Mouse (Mus musculus) midbrain, embryonic 16.5 days (tissue): Measurements from ENCODE around the gene Trim33. TPM values are rescaled to one million over a fixed set of nuclear protein-coding genes. Genes with fewer than 3 reads are reported as not detected.
A peak's percentile ranks its signal among the peaks of the same experiment; 100 is the strongest.

ENCODE experiments used
- ATAC-seq: fragments of 200-750 bp; cut with Nextera tagmentation; 2 replicates; pipeline ENCODE4 v1.8.0; 2017; ENCODE audit warnings: moderate TSS enrichment
- H3K27ac ChIP-seq: fragments of 300-500 bp; sonication (generic); 2 replicates; pipeline ENCODE4 v1.5.1; 2014; ENCODE audit warnings: mild to moderate bottlenecking, low read length, mixed read lengths
- H3K27me3 ChIP-seq: fragments of 300-500 bp; sonication (generic); 2 replicates; pipeline ENCODE4 v1.6.1; 2014; ENCODE audit warnings: low read depth, low read length, mixed read lengths; ENCODE audit not compliant: control insufficient read depth, insufficient read depth
- H3K36me3 ChIP-seq: fragments of 300-500 bp; sonication (generic); 2 replicates; pipeline ENCODE4 v1.6.1; 2014; ENCODE audit warnings: mild to moderate bottlenecking, low read length, moderate library complexity, mixed read lengths; ENCODE audit not compliant: control insufficient read depth, insufficient read depth
- H3K4me1 ChIP-seq: fragments of 300-500 bp; sonication (generic); 2 replicates; pipeline ENCODE4 v1.6.1; 2014; ENCODE audit warnings: mild to moderate bottlenecking, low read length, mixed read lengths; ENCODE audit not compliant: control insufficient read depth, insufficient read depth
- H3K4me2 ChIP-seq: fragments of 300-500 bp; sonication (generic); 2 replicates; pipeline ENCODE4 v1.6.1; 2014; ENCODE audit warnings: mild to moderate bottlenecking, low read length, mixed read lengths
- H3K4me3 ChIP-seq: fragments of 300-500 bp; sonication (generic); 2 replicates; pipeline ENCODE4 v1.5.1; 2014; ENCODE audit warnings: low read depth, mild to moderate bottlenecking, low read length, moderate library complexity, mixed read lengths
- H3K9ac ChIP-seq: fragments of 300-500 bp; sonication (generic); 2 replicates; pipeline ENCODE4 v1.6.1; 2014; ENCODE audit warnings: low read depth, low read length, mixed read lengths
- H3K9me3 ChIP-seq: fragments of 300-500 bp; sonication (generic); replicated peaks from 2 replicates; pipeline ENCODE4 v1.6.1; 2014; ENCODE audit warnings: mild to moderate bottlenecking, low read length, mixed read lengths; ENCODE audit not compliant: control insufficient read depth, poor library complexity, severe bottlenecking
- WGBS: fragments of 180-500 bp; shearing (Covaris S2); extraction: QIAGEN DNeasy Blood & Tissue Kit; methylation state at CpG from one replicate; pipeline ENCODE4 v1.1.7; 2014; 5-methylcytosine and 5-hydroxymethylcytosine counted together
- polyA plus RNA-seq: library from polyadenylated mRNA; unstranded; fragments of >200 nt; fragmentation: Nextera tagmentation; extraction: Ambion mirVana; gene quantifications from 2 replicates; pipeline ENCODE4 v1.2.1, GENCODE M21; 2015

Trim33 gene
- 32.0 and 32.4 TPM in 2 replicates for polyA plus RNA-seq

DNA sequence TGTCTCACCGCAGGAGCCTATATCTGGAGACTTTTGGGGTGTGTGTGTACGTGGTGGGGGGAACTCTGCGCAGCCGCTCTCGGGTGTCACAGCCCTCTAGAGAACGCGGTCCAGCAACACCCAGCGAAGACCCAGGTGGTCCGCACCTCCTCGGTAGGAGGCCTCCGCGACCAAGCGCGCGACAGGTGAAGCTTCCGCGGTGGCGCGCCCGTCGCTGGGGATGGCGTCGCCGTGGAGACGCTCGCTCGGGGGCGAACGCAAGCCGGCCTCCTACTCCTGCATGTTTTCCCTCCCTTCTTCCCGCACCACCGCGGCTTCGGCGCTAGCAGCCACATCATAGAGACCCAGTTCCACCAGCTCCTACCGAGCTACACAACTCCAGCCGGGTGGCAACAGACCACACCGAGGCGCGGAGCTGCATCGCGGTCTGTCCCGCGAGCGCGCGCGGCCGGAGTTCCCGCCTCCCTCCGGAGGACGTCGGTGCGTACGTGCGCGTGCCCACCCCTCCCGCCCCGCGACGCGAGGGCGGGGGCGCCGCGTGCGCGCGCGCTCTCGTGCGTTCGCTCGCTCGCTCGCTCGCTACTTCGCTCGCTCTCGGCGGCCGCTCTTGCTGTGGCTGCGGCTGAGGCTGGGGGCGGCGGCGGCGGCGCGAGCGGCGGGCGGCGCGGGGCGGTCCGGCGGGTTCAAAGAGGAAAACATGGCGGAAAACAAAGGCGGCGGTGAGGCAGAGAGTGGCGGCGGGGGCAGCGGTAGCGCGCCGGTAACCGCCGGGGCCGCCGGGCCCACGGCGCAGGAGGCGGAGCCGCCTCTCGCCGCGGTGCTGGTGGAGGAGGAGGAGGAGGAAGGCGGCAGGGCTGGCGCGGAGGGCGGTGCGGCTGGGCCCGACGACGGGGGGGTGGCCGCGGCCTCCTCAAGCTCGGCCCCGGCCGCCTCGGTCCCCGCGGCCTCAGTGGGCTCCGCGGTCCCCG is at the start of gene Trim33:
TSS of gene Trim33 (plus strand) at position 112 of the 968 bp plus-strand sequence.
- Histone ChIP-seq H3K27ac (peak within 1 kb of the TSS; percentile 100), H3K36me3 (no peaks in the 10 kb centered on the region; the same call in 1 of the 2 replicates), H3K4me2 (peak within 1 kb of the TSS; percentile 98), H3K9ac (peak within 1 kb of the TSS; percentile 99), H3K4me1 (peaks cover 19% of the 10 kb centered on the region), H3K4me3 (peak within 1 kb of the TSS; percentile 100), H3K9me3 (no peaks in the 10 kb centered on the region), H3K27me3 (no peaks in the 10 kb centered on the region)
- WGBS: under 1% methylated on average over 108 of the region's 136 CpGs
- peak; percentile 88 for ATAC-seq

DNA sequence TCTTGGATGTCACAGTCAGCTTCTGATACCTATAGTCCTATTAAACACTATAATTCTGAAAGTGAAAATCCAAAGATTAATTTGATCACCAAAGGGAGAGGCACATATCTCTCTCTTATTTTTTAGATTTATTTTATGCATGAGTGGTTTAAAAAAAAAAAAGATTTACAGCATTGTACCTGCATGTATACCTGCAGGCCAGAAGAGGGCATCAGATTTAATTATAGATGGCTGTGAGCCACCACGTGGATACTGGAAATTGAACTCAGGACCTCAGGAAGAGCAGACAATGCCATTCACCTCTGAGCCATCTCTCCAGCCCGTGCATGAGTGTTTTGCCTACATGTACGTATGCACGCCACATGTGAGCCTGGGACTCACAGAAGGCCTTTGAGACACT is 46.7 kb upstream of the Trim33 start:
- ATAC-seq: no peak
- WGBS: 81% methylated on average over 4 of the region's 4 CpGs
- Histone ChIP-seq H3K36me3 (no peaks in the 10 kb centered on the region), H3K27me3 (no peaks in the 10 kb centered on the region), H3K9ac (no peak overlapping the region), H3K27ac (no peak overlapping the region), H3K9me3 (peaks cover 3% of the 10 kb centered on the region; the same call in 1 of the 2 replicates), H3K4me3 (no peak overlapping the region), H3K4me2 (no peak overlapping the region), H3K4me1 (no peaks in the 10 kb centered on the region)

DNA sequence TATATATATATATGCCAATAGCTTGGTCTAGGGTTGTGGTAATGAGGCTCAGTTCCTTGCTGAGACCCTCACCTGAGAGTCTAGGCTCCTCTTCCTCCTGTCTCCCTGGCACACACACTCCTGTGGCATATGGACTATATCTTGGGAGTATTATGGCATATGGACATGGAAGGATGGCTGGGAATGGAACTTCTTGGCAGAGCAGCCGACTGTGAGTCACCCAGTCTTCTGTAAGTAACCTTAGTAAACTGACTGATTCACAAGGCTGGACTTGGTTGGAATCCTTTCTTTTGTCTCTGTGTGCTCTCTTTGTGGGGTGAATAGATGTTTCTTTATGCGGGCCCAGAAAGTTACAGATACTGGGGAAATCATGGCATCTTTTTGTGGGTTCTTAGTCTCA is 37.6 kb upstream of the Trim33 start:
- H3K4me1 ChIP-seq: no peaks in the 10 kb centered on the region
- ATAC-seq: no peak
- no peaks in the 10 kb centered on the region for H3K36me3 ChIP-seq
- H3K27me3 ChIP-seq: no peaks in the 10 kb centered on the region
- H3K4me3 ChIP-seq: no peak overlapping the region
- H3K4me2 ChIP-seq: no peak overlapping the region
- H3K9me3 ChIP-seq: no peaks in the 10 kb centered on the region
- no peak overlapping the region for H3K9ac ChIP-seq
- WGBS: 80% methylated on average over 2 of the region's 2 CpGs
- H3K27ac ChIP-seq: no peak overlapping the region

DNA sequence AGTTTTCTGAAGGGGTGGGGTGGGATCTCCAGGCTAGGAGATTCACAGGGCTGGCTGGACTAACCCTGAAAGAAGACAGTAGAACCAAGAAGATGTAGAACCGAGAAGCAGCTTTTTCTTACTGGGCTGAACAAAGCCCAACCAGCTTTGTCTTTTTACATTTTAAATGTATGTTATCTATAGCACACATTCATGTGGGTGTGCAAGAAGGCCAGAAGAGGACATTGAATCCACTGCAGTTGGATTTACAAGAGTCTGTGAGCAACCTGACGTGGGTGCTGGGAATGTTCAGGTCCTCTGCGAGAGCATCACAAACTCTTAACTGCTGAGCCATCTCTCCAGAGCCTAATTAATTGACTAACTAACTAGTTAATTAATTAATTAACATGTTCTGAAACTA is 36.9 kb upstream of the Trim33 start:
- H3K4me1 ChIP-seq: no peaks in the 10 kb centered on the region
- H3K9ac ChIP-seq: no peak overlapping the region
- H3K9me3 ChIP-seq: no peaks in the 10 kb centered on the region
- no peaks in the 10 kb centered on the region for H3K36me3 ChIP-seq
- no peak for ATAC-seq
- WGBS: 92% methylated on average over 3 of the region's 3 CpGs
- H3K4me2 ChIP-seq: no peak overlapping the region
- H3K27me3 ChIP-seq: no peaks in the 10 kb centered on the region
- no peak overlapping the region for H3K4me3 ChIP-seq
- H3K27ac ChIP-seq: no peak overlapping the region

DNA sequence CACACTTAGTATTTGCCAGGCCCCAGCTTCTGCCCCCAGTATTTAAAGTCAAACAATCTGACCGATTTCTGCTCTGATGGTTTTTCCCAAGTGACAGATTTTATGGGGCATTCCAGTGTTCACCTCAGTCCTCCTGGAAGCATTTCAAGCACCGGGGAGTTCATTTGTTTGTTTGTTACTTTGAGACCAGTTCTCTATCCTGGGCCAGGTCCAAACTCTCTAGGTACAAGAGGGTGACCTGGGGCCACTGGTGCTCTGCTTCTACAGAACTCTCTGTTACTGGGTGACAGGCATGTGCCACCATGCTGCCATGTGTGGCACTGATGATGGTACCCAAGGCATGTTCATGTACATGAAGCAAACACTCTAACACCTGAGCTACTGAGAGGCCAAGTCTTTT is 35.6 kb upstream of the Trim33 start:
- no peak for ATAC-seq
- H3K4me2 ChIP-seq: no peak overlapping the region
- H3K27me3 ChIP-seq: no peaks in the 10 kb centered on the region
- 90% methylated on average over 2 of the region's 2 CpGs for WGBS
- no peaks in the 10 kb centered on the region for H3K4me1 ChIP-seq
- H3K9me3 ChIP-seq: no peaks in the 10 kb centered on the region
- H3K27ac ChIP-seq: no peak overlapping the region
- H3K9ac ChIP-seq: no peak overlapping the region
- H3K4me3 ChIP-seq: no peak overlapping the region
- H3K36me3 ChIP-seq: no peaks in the 10 kb centered on the region

DNA sequence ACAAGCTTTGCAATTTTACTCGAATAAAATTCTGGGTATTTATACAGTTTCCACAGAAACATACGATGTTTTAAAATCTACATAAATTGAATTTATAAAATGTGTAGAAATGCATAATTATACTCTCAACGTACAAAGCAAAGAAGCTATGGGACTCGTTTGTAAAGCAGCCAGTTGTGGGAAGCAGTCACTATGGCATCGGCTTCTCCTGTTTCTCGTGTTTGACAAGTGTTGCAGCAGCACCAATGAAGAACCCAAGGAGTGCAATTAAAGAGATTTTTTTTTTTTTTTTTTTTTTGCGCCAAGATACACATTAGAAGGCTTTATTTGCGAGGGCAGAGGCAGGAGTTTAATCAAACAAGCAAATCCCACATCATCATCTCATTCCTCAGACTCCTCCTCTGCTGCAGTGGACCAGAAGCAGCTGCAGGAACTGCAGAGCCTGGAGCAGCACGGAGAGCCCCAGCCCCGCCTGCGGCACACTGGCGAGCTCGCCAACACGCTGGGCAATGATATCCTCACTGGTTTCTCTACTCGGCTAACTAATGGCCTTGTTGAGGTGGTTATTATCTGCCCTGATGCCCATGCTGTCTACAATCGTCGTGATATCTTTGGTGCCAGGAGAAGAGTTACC is 32.3 kb upstream of the Trim33 start:
- WGBS: 82% methylated on average over 17 of the region's 17 CpGs
- H3K4me2 ChIP-seq: no peak overlapping the region
- H3K27me3 ChIP-seq: no peaks in the 10 kb centered on the region
- no peaks in the 10 kb centered on the region for H3K36me3 ChIP-seq
- H3K27ac ChIP-seq: no peak overlapping the region
- H3K4me3 ChIP-seq: no peak overlapping the region
- no peak for ATAC-seq
- H3K9ac ChIP-seq: no peak overlapping the region
- H3K9me3 ChIP-seq: no peaks in the 10 kb centered on the region
- H3K4me1 ChIP-seq: no peaks in the 10 kb centered on the region

DNA sequence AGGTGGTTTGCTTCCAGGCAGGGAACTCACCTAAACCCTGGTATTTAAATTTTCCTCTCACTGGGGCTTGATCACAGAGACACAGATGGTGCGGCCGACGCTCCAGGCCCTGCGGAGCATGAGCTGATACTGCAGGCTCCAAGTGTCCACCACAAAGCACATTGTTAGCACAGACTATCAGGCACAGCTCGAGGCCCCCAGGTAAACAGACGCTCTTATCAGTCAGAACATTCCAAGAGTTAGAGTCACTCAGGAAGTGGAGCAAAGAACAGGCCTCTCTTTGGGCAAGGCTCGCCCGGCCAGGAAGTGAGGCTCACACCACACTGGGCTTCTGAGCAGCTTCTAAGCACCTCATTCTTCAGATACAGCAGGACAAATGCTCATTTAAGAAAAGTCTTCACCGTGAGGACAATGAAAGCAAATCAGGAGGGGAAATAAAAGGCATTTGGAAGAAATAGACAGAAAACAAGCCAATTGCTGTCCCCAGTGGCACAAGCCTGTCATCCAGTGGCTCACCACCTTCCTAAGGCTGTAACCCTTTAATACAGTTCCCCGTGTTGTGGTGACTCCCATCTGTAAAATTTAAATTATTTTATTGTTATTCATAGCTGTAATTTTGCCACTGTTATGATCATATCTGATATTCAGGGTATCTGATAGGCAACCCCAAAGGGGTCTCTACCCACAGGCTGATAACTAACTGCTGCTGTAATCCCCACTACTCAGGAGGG is 22.8 kb upstream of the Trim33 start:
- Histone ChIP-seq H3K4me2 (no peak overlapping the region), H3K4me3 (no peak overlapping the region), H3K9me3 (no peaks in the 10 kb centered on the region), H3K27me3 (no peaks in the 10 kb centered on the region), H3K9ac (no peak overlapping the region), H3K27ac (no peak overlapping the region), H3K36me3 (no peaks in the 10 kb centered on the region), H3K4me1 (no peaks in the 10 kb centered on the region)
- 76% methylated on average over 10 of the region's 10 CpGs for WGBS
- no peak for ATAC-seq

DNA sequence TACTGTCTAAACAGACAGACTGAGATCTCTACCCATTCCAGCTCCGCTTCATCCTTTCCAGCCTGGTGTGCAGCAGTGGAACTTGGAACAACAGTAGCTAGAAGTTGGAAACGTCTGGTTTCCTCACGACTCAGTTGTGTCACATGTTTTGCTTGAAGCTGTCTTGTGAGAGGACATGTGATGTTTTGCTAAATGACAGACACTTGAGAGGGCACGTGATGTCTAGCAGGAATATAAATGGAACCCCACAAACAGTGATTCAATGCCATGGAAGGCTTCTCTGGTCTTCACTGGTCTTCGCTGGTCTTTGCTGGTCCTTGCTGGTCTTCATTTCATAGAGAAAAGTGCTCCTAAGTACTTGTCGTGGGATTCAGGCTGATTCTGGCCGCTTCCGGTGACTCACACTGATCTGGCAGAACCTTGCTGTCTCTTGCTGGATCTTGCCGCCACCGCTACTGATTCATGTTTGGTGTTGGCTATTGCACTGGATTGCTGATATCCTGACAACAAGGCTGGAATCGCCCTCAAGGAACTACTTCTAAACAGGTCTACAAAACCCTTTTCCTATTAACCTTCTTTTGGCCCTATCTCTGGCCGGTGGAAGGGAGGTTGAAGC is 16.2 kb upstream of the Trim33 start:
- no peak overlapping the region for H3K27ac ChIP-seq
- no peak for ATAC-seq
- H3K27me3 ChIP-seq: no peaks in the 10 kb centered on the region
- H3K4me2 ChIP-seq: no peak overlapping the region
- no peaks in the 10 kb centered on the region for H3K4me1 ChIP-seq
- H3K9me3 ChIP-seq: no peaks in the 10 kb centered on the region
- WGBS: 92% methylated on average over 12 of the region's 12 CpGs
- no peaks in the 10 kb centered on the region for H3K36me3 ChIP-seq
- no peak overlapping the region for H3K9ac ChIP-seq
- H3K4me3 ChIP-seq: no peak overlapping the region
